8 mouse cellular contexts compared by ENCODE assay signal in genomic region chr12:116146996-116147634, GRCm38 (mm10).
A peak's percentile ranks its signal among the peaks of the same experiment; 100 is the strongest.
DNase-seq lines count a peak whose midpoint lies in the region; ATAC-seq lines count a peak whose summit lies in the region.
"Had no signal": no experiment of that assay in that cellular context is flagged by ENCODE, and none has a peak within 500 bp of the region (broad histone marks: within the 10 kb centered on the region; RNA-seq: fewer than 3 reads in every experiment).

No protein-coding gene starts in this region.

- H3K4me1 ChIP-seq in neural tube, embryonic 11.5 days (ENCODE audit: control insufficient read depth, insufficient read depth, low read length): no peaks in the 10 kb centered on the region
- H3K4me1 ChIP-seq in forebrain, embryonic 13.5 days: peaks cover 13% of the 10 kb centered on the region; the same call in 1 of the 2 replicates

- peak; percentile 26 for DNase-seq in neural tube, embryonic 11.5 days (ENCODE audit: low spot score)
- DNase-seq in neural tube, embryonic 10.5 days (ENCODE audit: extremely low spot score, low spot score): no peak
- no peak for DNase-seq in spleen, adult 18-20 months
- DNase-seq in spleen, postnatal 10 days (ENCODE audit: low spot score in 2 of 2): no peak
- no peak for DNase-seq in frontal cortex, postnatal 14 days (ENCODE audit: low spot score in 2 of 2)
- DNase-seq: liver, postnatal 0 days had no signal

- H3K27ac ChIP-seq in neural tube, embryonic 11.5 days (ENCODE audit: low read depth, low read length): no peak overlapping the region
- no peak overlapping the region for H3K27ac ChIP-seq in forebrain, embryonic 13.5 days

- no peak overlapping the region for H3K4me2 ChIP-seq in neural tube, embryonic 11.5 days (ENCODE audit: low read depth)
- H3K4me2 ChIP-seq in forebrain, embryonic 13.5 days: no peak overlapping the region

- H3K9me3 ChIP-seq in neural tube, embryonic 11.5 days (ENCODE audit: control insufficient read depth, low read length): no peaks in the 10 kb centered on the region
- H3K9me3 ChIP-seq in forebrain, embryonic 13.5 days (replicated peaks): no peaks in the 10 kb centered on the region

- 56% methylated on average over 8 of the region's 8 CpGs for WGBS in neural tube, embryonic 11.5 days
- WGBS in forebrain, embryonic 13.5 days: 19% methylated on average over 8 of the region's 8 CpGs

- no peak overlapping the region for H3K4me3 ChIP-seq in neural tube, embryonic 11.5 days (ENCODE audit: low read depth, low read length)
- H3K4me3 ChIP-seq in forebrain, embryonic 13.5 days: no peak overlapping the region

- H3K27me3 ChIP-seq in neural tube, embryonic 11.5 days (ENCODE audit: control insufficient read depth, insufficient read depth, low read length): no peaks in the 10 kb centered on the region
- H3K27me3 ChIP-seq in forebrain, embryonic 13.5 days: no peaks in the 10 kb centered on the region

- H3K9ac ChIP-seq in neural tube, embryonic 11.5 days (ENCODE audit: low read length): 0 out of 2 replicates have a peak overlapping the region, but pooled peaks have one; percentile 22
- no peak overlapping the region for H3K9ac ChIP-seq in forebrain, embryonic 13.5 days
- H3K9ac ChIP-seq: liver, postnatal 0 days had no signal

- H3K36me3 ChIP-seq in neural tube, embryonic 11.5 days (ENCODE audit: control insufficient read depth, insufficient read depth, low read length): no peaks in the 10 kb centered on the region
- no peaks in the 10 kb centered on the region for H3K36me3 ChIP-seq in forebrain, embryonic 13.5 days (ENCODE audit: poor library complexity, severe bottlenecking)

- peak; percentile 59 for ATAC-seq in neural tube, embryonic 11.5 days (ENCODE audit: insufficient read depth, low FRiP score, low TSS enrichment)
- ATAC-seq in forebrain, embryonic 13.5 days: peak; percentile 75
- 0 out of 2 replicates have a peak, but pooled peaks have one; percentile 14 for ATAC-seq in megakaryocyte-erythroid progenitor cell, adult 5-6 weeks (replicated peaks; ENCODE audit: low FRiP score, low TSS enrichment, poor library complexity, severe bottlenecking)
- ATAC-seq: liver, postnatal 0 days had no signal

Comparison
In these comparisons a context has a peak if more than half of its experiments do, and no peak if none do; other contexts are left out.
1. ATAC-seq: peak in every context shown above with its lines; median percentile 75 in forebrain, embryonic 13.5 days; 59 in neural tube, embryonic 11.5 days; 14 in megakaryocyte-erythroid progenitor cell, adult 5-6 weeks.